Mouse (Mus musculus) G1E (cell line): Measurements from ENCODE around the gene Dlx3.

Source experiments
- CTCF ChIP-seq: IDR thresholded peaks from 2 replicates; pipeline ENCODE4 v1.5.1; 2012; ENCODE audit warnings: low read depth, low read length, inconsistent platforms, mixed read lengths
- GATA1 ChIP-seq: IDR thresholded peaks from 2 replicates; pipeline ENCODE4 v1.6.1; 2012; ENCODE audit warnings: borderline replicate concordance, low read length, inconsistent platforms, mixed read lengths
- GATA2 ChIP-seq: IDR thresholded peaks from 2 replicates; pipeline ENCODE4 v1.6.1; 2012; ENCODE audit warnings: low read depth, low read length, inconsistent platforms, borderline replicate concordance
- POLR2AphosphoS5 ChIP-seq: IDR thresholded peaks from 2 replicates; pipeline ENCODE4 v1.6.1; 2012; ENCODE audit warnings: low read depth, low read length, inconsistent platforms; ENCODE audit not compliant: insufficient replicate concordance
- TAL1 ChIP-seq: conservative IDR thresholded peaks from 2 replicates; pipeline ENCODE4 v1.6.1; 2012; ENCODE audit warnings: low read depth, low read length, inconsistent platforms, mixed read lengths

GRCm38 (mm10) chr11:95148754-95149153, 28.8 kb downstream of the Dlx3 start:
- TF ChIP-seq CTCF (no peak), GATA1 (no peak), POLR2AphosphoS5 (no peak), TAL1 (no peak), GATA2 (no peak)
